Comparison of ENCODE assay signal across 28 mouse cellular contexts in the genomic region with DNA sequence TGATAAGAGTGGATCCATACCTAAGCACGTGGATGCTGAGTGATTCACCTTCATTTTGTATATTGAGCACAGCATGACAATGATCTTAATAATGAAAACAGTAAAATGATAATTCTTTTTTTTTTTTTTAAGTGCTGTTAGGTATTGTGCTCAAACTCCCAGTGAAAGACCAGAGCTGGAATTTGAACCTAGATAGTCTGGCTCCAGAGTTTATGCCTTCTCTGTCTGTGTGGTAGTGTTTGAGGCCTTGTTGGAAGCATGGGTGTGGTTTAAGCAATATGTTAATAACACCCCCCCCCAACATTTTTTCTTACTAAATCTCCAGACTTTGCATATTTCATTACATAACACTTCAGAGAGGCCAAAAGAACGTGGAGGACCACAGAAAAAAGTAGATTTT.
"Had no signal": no experiment of that assay in that cellular context is flagged by ENCODE, and none has a peak within 500 bp of the region (broad histone marks: within the 10 kb centered on the region; RNA-seq: fewer than 3 reads in every experiment).

No protein-coding gene starts in this region.

- H3K4me2 ChIP-seq: embryonic facial prominence, embryonic 12.5 days; embryonic facial prominence, embryonic 13.5 days; embryonic facial prominence, embryonic 15.5 days; forebrain, embryonic 12.5 days; forebrain, embryonic 13.5 days; forebrain, embryonic 15.5 days had no signal

- H3K9ac ChIP-seq: embryonic facial prominence, embryonic 12.5 days; embryonic facial prominence, embryonic 13.5 days; embryonic facial prominence, embryonic 15.5 days; forebrain, embryonic 12.5 days; forebrain, embryonic 13.5 days; forebrain, embryonic 15.5 days had no signal

- DNase-seq: cerebellum, adult 18-20 months; cerebellum, adult 2 months; cerebellum, adult 8-10 months; cerebellum, adult 9-10 months; cerebellum, adult 9-11 months; cerebellum, postnatal 10 days; cerebellum, postnatal 14 days; cerebellum, postnatal 25 days; cerebellum, postnatal 36 days; embryo, embryonic 11 days; gastrocnemius, adult 2 months; gastrocnemius, postnatal 10 days; gastrocnemius, postnatal 14 days; gastrocnemius, postnatal 25 days; gastrocnemius, postnatal 36 days; heart, adult 11 months; heart, adult 18-20 months had no signal

- H3K4me1 ChIP-seq: forebrain, embryonic 12.5 days; forebrain, embryonic 13.5 days had no signal

- H3K36me3 ChIP-seq: embryonic facial prominence, embryonic 10.5 days; embryonic facial prominence, embryonic 12.5 days; embryonic facial prominence, embryonic 13.5 days; embryonic facial prominence, embryonic 15.5 days; forebrain, embryonic 10.5 days; forebrain, embryonic 12.5 days; forebrain, embryonic 15.5 days had no signal

- ATAC-seq: forebrain, embryonic 13.5 days; forebrain, embryonic 14.5 days; forebrain, embryonic 15.5 days; forebrain, embryonic 16.5 days had no signal

- H3K4me3 ChIP-seq: embryonic facial prominence, embryonic 10.5 days; embryonic facial prominence, embryonic 12.5 days; embryonic facial prominence, embryonic 13.5 days; embryonic facial prominence, embryonic 15.5 days; erythroblast, embryonic 14.5 days; forebrain, embryonic 10.5 days; forebrain, embryonic 12.5 days; forebrain, embryonic 13.5 days; forebrain, embryonic 15.5 days; gastrocnemius, adult 2 months had no signal

- H3K27me3 ChIP-seq: embryonic facial prominence, embryonic 12.5 days; embryonic facial prominence, embryonic 13.5 days; embryonic facial prominence, embryonic 15.5 days; forebrain, embryonic 12.5 days; forebrain, embryonic 13.5 days; forebrain, embryonic 15.5 days had no signal

- H3K9me3 ChIP-seq: embryonic facial prominence, embryonic 10.5 days; embryonic facial prominence, embryonic 12.5 days; embryonic facial prominence, embryonic 13.5 days; embryonic facial prominence, embryonic 15.5 days; forebrain, embryonic 10.5 days; forebrain, embryonic 12.5 days; forebrain, embryonic 13.5 days; forebrain, embryonic 15.5 days had no signal

- H3K27ac ChIP-seq: embryonic facial prominence, embryonic 10.5 days; embryonic facial prominence, embryonic 12.5 days; embryonic facial prominence, embryonic 13.5 days; embryonic facial prominence, embryonic 15.5 days; forebrain, embryonic 10.5 days; forebrain, embryonic 12.5 days; forebrain, embryonic 13.5 days; forebrain, embryonic 15.5 days; gastrocnemius, adult 2 months had no signal
